Mouse (Mus musculus): Measurements from ENCODE around the gene H2-Q4. TPM values are rescaled to one million over a fixed set of nuclear protein-coding genes. Genes with fewer than 3 reads are reported as not detected.
"Not testable (repeated sequence)": the region's sequence is repeated elsewhere in the genome, so short reads cannot be mapped to it uniquely, and the experiment has no call there.

Gene H2-Q4
- polyA plus RNA-seq, 1 experiment from 2014 or later, result 2.2 TPM

GRCm38 (mm10) chr17:35379729-35380451 lies 473 bp downstream of the H2-Q4 start:
- peak; percentile 34; the same call in 1 of the 2 replicates for ATAC-seq (ENCODE audit: insufficient read depth)
- WGBS (ENCODE audit: insufficient replicate concordance), result 1% methylated on average over 70 of the region's 70 CpGs
- Histone ChIP-seq H3K4me2 (peak overlapping the region; percentile 76), H3K9me3 (replicated peaks) (no peaks in the 10 kb centered on the region), H3K9ac (peak overlapping the region; percentile 40), H3K4me1 (replicated peaks) (peaks cover 5% of the 10 kb centered on the region; the same call in 1 of the 2 replicates), H3K27ac (replicated peaks) (0 out of 2 replicates have a peak overlapping the region, but pooled peaks have one; percentile 33), H3K27me3 (peaks cover 26% of the 10 kb centered on the region), H3K36me3 (replicated peaks) (no peaks in the 10 kb centered on the region), H3K4me3 (replicated peaks) (peak overlapping the region; percentile 63)

GRCm38 (mm10) chr17:35389796-35390195 lies 10.4 kb downstream of the H2-Q4 start:
- WGBS (ENCODE audit: insufficient replicate concordance), result 6% methylated on average over 7 of the region's 7 CpGs
- H3K4me3 ChIP-seq (replicated peaks); H3K4me2 ChIP-seq; H3K9me3 ChIP-seq (replicated peaks); ATAC-seq (ENCODE audit: insufficient read depth); H3K27ac ChIP-seq (replicated peaks); H3K36me3 ChIP-seq (replicated peaks); H3K27me3 ChIP-seq; H3K4me1 ChIP-seq (replicated peaks); H3K9ac ChIP-seq: not testable (repeated sequence)

- WGBS (ENCODE audit: insufficient replicate concordance), result 39% methylated on average over 2 of the region's 2 CpGs
- H3K27me3 ChIP-seq, result peaks cover 14% of the 10 kb centered on the region
- H3K9me3 ChIP-seq (replicated peaks); H3K9ac ChIP-seq; ATAC-seq (ENCODE audit: insufficient read depth); H3K4me2 ChIP-seq; H3K4me3 ChIP-seq (replicated peaks); H3K36me3 ChIP-seq (replicated peaks); H3K4me1 ChIP-seq (replicated peaks); H3K27ac ChIP-seq (replicated peaks): not testable (repeated sequence)
Measured at GRCm38 (mm10) chr17:35392671-35393070, 13.3 kb downstream of the H2-Q4 start.

GRCm38 (mm10) chr17:35393864-35394800 lies 14.7 kb downstream of the H2-Q4 start:
- peak; percentile 86 for ATAC-seq (ENCODE audit: insufficient read depth)
- H3K36me3 ChIP-seq (replicated peaks); H3K9me3 ChIP-seq (replicated peaks); H3K9ac ChIP-seq; H3K4me1 ChIP-seq (replicated peaks); H3K27ac ChIP-seq (replicated peaks): not testable (repeated sequence)
- H3K27me3 ChIP-seq, result peaks cover 14% of the 10 kb centered on the region
- WGBS (ENCODE audit: insufficient replicate concordance), result 4% methylated on average over 59 of the region's 75 CpGs
- peak overlapping the region; percentile 46 for H3K4me2 ChIP-seq
- H3K4me3 ChIP-seq (replicated peaks), result 0 out of 2 replicates have a peak overlapping the region, but pooled peaks have one; percentile 15

GRCm38 (mm10) chr17:35396956-35397355 lies 17.5 kb downstream of the H2-Q4 start:
- H3K27ac ChIP-seq (replicated peaks); H3K4me3 ChIP-seq (replicated peaks); H3K36me3 ChIP-seq (replicated peaks); H3K9ac ChIP-seq; H3K4me1 ChIP-seq (replicated peaks); H3K9me3 ChIP-seq (replicated peaks); ATAC-seq (ENCODE audit: insufficient read depth); H3K4me2 ChIP-seq: not testable (repeated sequence)
- H3K27me3 ChIP-seq, result peaks cover 14% of the 10 kb centered on the region
- WGBS (ENCODE audit: insufficient replicate concordance), result 47% methylated on average over 2 of the region's 2 CpGs

GRCm38 (mm10) chr17:35413057-35413456 lies 33.6 kb downstream of the H2-Q4 start:
- H3K4me1 ChIP-seq (replicated peaks); H3K27ac ChIP-seq (replicated peaks); H3K4me3 ChIP-seq (replicated peaks); H3K9me3 ChIP-seq (replicated peaks); ATAC-seq (ENCODE audit: insufficient read depth); H3K4me2 ChIP-seq; H3K36me3 ChIP-seq (replicated peaks); H3K27me3 ChIP-seq; H3K9ac ChIP-seq: not testable (repeated sequence)
- WGBS (ENCODE audit: insufficient replicate concordance), result no CpG with 5 or more reads among the region's 1 CpGs

- not testable (repeated sequence) for H3K27me3 ChIP-seq; H3K9me3 ChIP-seq (replicated peaks); H3K9ac ChIP-seq; H3K36me3 ChIP-seq (replicated peaks); H3K4me2 ChIP-seq; H3K4me3 ChIP-seq (replicated peaks); H3K4me1 ChIP-seq (replicated peaks); H3K27ac ChIP-seq (replicated peaks); ATAC-seq (ENCODE audit: insufficient read depth)
- 40% methylated on average over 3 of the region's 10 CpGs for WGBS (ENCODE audit: insufficient replicate concordance)
Measured at GRCm38 (mm10) chr17:35415273-35416129, 36.1 kb downstream of the H2-Q4 start.

GRCm38 (mm10) chr17:35418772-35419171 lies 39.4 kb downstream of the H2-Q4 start:
- WGBS (ENCODE audit: insufficient replicate concordance), result 61% methylated on average over 7 of the region's 7 CpGs
- no peak overlapping the region for H3K4me2 ChIP-seq
- no peak overlapping the region for H3K27ac ChIP-seq (replicated peaks)
- ATAC-seq (ENCODE audit: insufficient read depth), result no peak
- H3K9me3 ChIP-seq (replicated peaks), result no peaks in the 10 kb centered on the region
- no peak overlapping the region for H3K4me3 ChIP-seq (replicated peaks)
- H3K9ac ChIP-seq, result no peak overlapping the region
- H3K27me3 ChIP-seq, result peaks cover 17% of the 10 kb centered on the region
- no peaks in the 10 kb centered on the region for H3K4me1 ChIP-seq (replicated peaks)
- no peaks in the 10 kb centered on the region for H3K36me3 ChIP-seq (replicated peaks)

- not testable (repeated sequence) for H3K9me3 ChIP-seq (replicated peaks); H3K36me3 ChIP-seq (replicated peaks); H3K9ac ChIP-seq; ATAC-seq (ENCODE audit: insufficient read depth); H3K4me1 ChIP-seq (replicated peaks); H3K27ac ChIP-seq (replicated peaks); H3K4me3 ChIP-seq (replicated peaks); H3K4me2 ChIP-seq
- H3K27me3 ChIP-seq, result peaks cover 21% of the 10 kb centered on the region
- 37% methylated on average over 4 of the region's 4 CpGs for WGBS (ENCODE audit: insufficient replicate concordance)
Measured at GRCm38 (mm10) chr17:35419564-35419963, 40.1 kb downstream of the H2-Q4 start.

GRCm38 (mm10) chr17:35420206-35420810 lies 40.9 kb downstream of the H2-Q4 start:
- H3K9ac ChIP-seq; H3K4me1 ChIP-seq (replicated peaks); H3K9me3 ChIP-seq (replicated peaks); ATAC-seq (ENCODE audit: insufficient read depth); H3K4me3 ChIP-seq (replicated peaks); H3K36me3 ChIP-seq (replicated peaks); H3K27ac ChIP-seq (replicated peaks); H3K4me2 ChIP-seq: not testable (repeated sequence)
- peaks cover 29% of the 10 kb centered on the region for H3K27me3 ChIP-seq
- 11% methylated on average over 11 of the region's 11 CpGs for WGBS (ENCODE audit: insufficient replicate concordance)

Data from liver, embryonic 15.5 days (tissue).